Mouse (Mus musculus) heart, postnatal 0 days (tissue): ENCODE data around the gene Cab39.

Experiments
- CTCF ChIP-seq: IDR thresholded peaks from 2 replicates; pipeline ENCODE4 v1.5.1; 2016; ENCODE audit warnings: antibody characterized with exemption, control low read depth, low read depth
- EP300 ChIP-seq: IDR thresholded peaks from 2 replicates; pipeline ENCODE4 v1.6.1; 2016; ENCODE audit warnings: antibody characterized with exemption, low read depth

- TF ChIP-seq CTCF (no peak), EP300 (no peak)
Measured at GRCm38 (mm10) chr1:85763386-85763785, 29.9 kb upstream of the Cab39 start.
